Mouse (Mus musculus) embryonic facial prominence, embryonic 12.5 days (tissue): ENCODE results near the gene Stx2. TPM values are rescaled to one million over a fixed set of nuclear protein-coding genes. Genes with fewer than 3 reads are reported as not detected.

Experiments
- ATAC-seq: fragments of 200-750 bp; cut with Nextera tagmentation; 2 replicates; pipeline ENCODE4 v1.8.0; 2017; ENCODE audit not compliant: insufficient number of reproducible peaks, insufficient read depth, low FRiP score, low TSS enrichment
- H3K27ac ChIP-seq: fragments of 300-500 bp; sonication (generic); 2 replicates; pipeline ENCODE4 v1.5.1; 2016; ENCODE audit warnings: mild to moderate bottlenecking
- H3K27me3 ChIP-seq: fragments of 300-500 bp; sonication (generic); 2 replicates; pipeline ENCODE4 v1.6.1; 2016; ENCODE audit warnings: mild to moderate bottlenecking, moderate library complexity
- H3K36me3 ChIP-seq: fragments of 300-500 bp; sonication (generic); 2 replicates; pipeline ENCODE4 v1.6.1; 2016; ENCODE audit warnings: mild to moderate bottlenecking
- H3K4me1 ChIP-seq: fragments of 300-500 bp; sonication (generic); 2 replicates; pipeline ENCODE4 v1.6.1; 2016
- H3K4me2 ChIP-seq: fragments of 300-500 bp; sonication (generic); replicated peaks from 2 replicates; pipeline ENCODE4 v1.6.1; 2016; ENCODE audit warnings: mild to moderate bottlenecking, moderate library complexity
- H3K4me3 ChIP-seq: fragments of 300-500 bp; sonication (generic); 2 replicates; pipeline ENCODE4 v1.5.1; 2016; ENCODE audit warnings: mild to moderate bottlenecking
- H3K9ac ChIP-seq: fragments of 300-500 bp; sonication (generic); 2 replicates; pipeline ENCODE4 v1.6.1; 2016; ENCODE audit warnings: mild to moderate bottlenecking, moderate library complexity
- H3K9me3 ChIP-seq: fragments of 300-500 bp; sonication (generic); 2 replicates; pipeline ENCODE4 v1.6.1; 2016; ENCODE audit warnings: mild to moderate bottlenecking, moderate library complexity
- WGBS: fragments of 180-500 bp; shearing (Covaris S2); methylation state at CpG from one replicate; pipeline ENCODE4 v1.1.7; 2016; 5-methylcytosine and 5-hydroxymethylcytosine counted together
- polyA plus RNA-seq: library from polyadenylated mRNA; unstranded; fragments of >200 nt; fragmentation: Nextera tagmentation; extraction: Ambion mirVana; gene quantifications from 2 replicates; pipeline ENCODE4 v1.2.1, GENCODE M21; 2016

Gene Stx2
- polyA plus RNA-seq, 1 experiment from 2014 or later: 40.7 TPM

- no peak overlapping the region for H3K4me2 ChIP-seq
- H3K9me3 ChIP-seq: no peaks in the 10 kb centered on the region
- ATAC-seq: no peak
- H3K27me3 ChIP-seq: no peaks in the 10 kb centered on the region
- H3K36me3 ChIP-seq: peaks cover 24% of the 10 kb centered on the region
- no peak overlapping the region for H3K9ac ChIP-seq
- WGBS: 98% methylated on average over 2 of the region's 2 CpGs
- H3K27ac ChIP-seq: no peak overlapping the region
- no peak overlapping the region for H3K4me3 ChIP-seq
- peaks cover 5% of the 10 kb centered on the region for H3K4me1 ChIP-seq
Observed at GRCm38 (mm10) chr5:129025725-129026124, 17.4 kb upstream of the Stx2 start.

DNA sequence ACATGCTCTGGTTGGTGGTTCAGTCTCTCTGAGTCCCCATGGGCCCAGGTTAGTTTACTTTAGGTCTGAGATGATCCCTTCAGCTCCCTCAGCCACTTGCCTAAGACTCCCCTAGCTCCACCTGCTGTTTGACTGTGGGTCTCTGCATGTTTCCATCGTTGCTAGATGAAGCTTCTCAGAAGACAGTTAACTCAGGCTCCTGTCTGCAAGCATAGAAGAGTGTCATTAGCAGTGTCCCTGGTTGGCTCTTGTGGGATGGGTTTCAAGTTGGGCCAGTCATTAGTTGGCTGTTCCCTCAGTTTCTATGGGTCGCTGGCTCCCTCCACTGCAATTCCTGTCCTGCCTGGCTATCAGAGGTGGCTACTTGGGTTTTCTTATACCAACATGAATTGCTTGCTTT is 16.7 kb upstream of the Stx2 start:
- Histone ChIP-seq H3K4me3 (no peak overlapping the region), H3K27ac (no peak overlapping the region), H3K4me1 (peaks cover 5% of the 10 kb centered on the region), H3K27me3 (no peaks in the 10 kb centered on the region), H3K36me3 (peaks cover 24% of the 10 kb centered on the region), H3K9me3 (no peaks in the 10 kb centered on the region), H3K9ac (no peak overlapping the region), H3K4me2 (no peak overlapping the region)
- 42% methylated on average over 2 of the region's 2 CpGs for WGBS
- ATAC-seq: no peak

GRCm38 (mm10) chr5:129020731-129021130 is 12.4 kb upstream of the Stx2 start:
- 1% methylated on average over 28 of the region's 28 CpGs for whole genome bisulfite sequencing
- peak overlapping the region; percentile 72 for H3K4me2 ChIP-seq
- peak; percentile 10; the same call in 1 of the 2 replicates for ATAC-seq

GRCm38 (mm10) chr5:129020300-129020668 is 11.9 kb upstream of the Stx2 start:
- peaks cover 15% of the 10 kb centered on the region for H3K36me3 ChIP-seq
- peak; percentile 59 for ATAC-seq
- H3K9ac ChIP-seq: peak overlapping the region; percentile 99
- H3K4me3 ChIP-seq: peak overlapping the region; percentile 98
- H3K27me3 ChIP-seq: no peaks in the 10 kb centered on the region
- H3K4me1 ChIP-seq: peaks cover 5% of the 10 kb centered on the region
- peak overlapping the region; percentile 99 for H3K27ac ChIP-seq
- under 1% methylated on average over 47 of the region's 56 CpGs for WGBS
- H3K9me3 ChIP-seq: no peaks in the 10 kb centered on the region
- peak overlapping the region; percentile 72 for H3K4me2 ChIP-seq

More at GRCm38 (mm10) chr5:129020731-129021130, 12.4 kb upstream of the Stx2 start:
- peak overlapping the region; percentile 98 for H3K4me3 ChIP-seq
- no peaks in the 10 kb centered on the region for H3K27me3 ChIP-seq
- H3K9ac ChIP-seq: peak overlapping the region; percentile 99
- peaks cover 5% of the 10 kb centered on the region for H3K4me1 ChIP-seq
- no peaks in the 10 kb centered on the region for H3K9me3 ChIP-seq
- H3K36me3 ChIP-seq: peaks cover 16% of the 10 kb centered on the region
- H3K27ac ChIP-seq: peak overlapping the region; percentile 99

- peak; percentile 87 for ATAC-seq
- no peaks in the 10 kb centered on the region for H3K27me3 ChIP-seq
- H3K27ac ChIP-seq: peak within 1 kb of the TSS; percentile 99
- H3K4me1 ChIP-seq: peaks cover 5% of the 10 kb centered on the region
- H3K4me2 ChIP-seq: peak within 1 kb of the TSS; percentile 72
- WGBS: under 1% methylated on average over 96 of the region's 102 CpGs
- H3K4me3 ChIP-seq: peak within 1 kb of the TSS; percentile 98
- H3K9ac ChIP-seq: peak within 1 kb of the TSS; percentile 99
- no peaks in the 10 kb centered on the region for H3K9me3 ChIP-seq
- peaks cover 12% of the 10 kb centered on the region for H3K36me3 ChIP-seq
Observed at GRCm38 (mm10) chr5:129019497-129020299, 11.3 kb upstream of the Stx2 start, which contains the start of gene Ran. Gene Ran (plus strand): TSS chr5:129020069.

GRCm38 (mm10) chr5:129018782-129019489 is 10.6 kb upstream of the Stx2 start:
- ATAC-seq: no peak
- no peaks in the 10 kb centered on the region for H3K9me3 ChIP-seq
- H3K36me3 ChIP-seq: peaks cover 7% of the 10 kb centered on the region
- H3K4me2 ChIP-seq: peak overlapping the region; percentile 58
- peak overlapping the region; percentile 99 for H3K27ac ChIP-seq
- peak overlapping the region; percentile 98 for H3K4me3 ChIP-seq
- peak overlapping the region; percentile 69 for H3K9ac ChIP-seq
- 83% methylated on average over 13 of the region's 13 CpGs for WGBS
- H3K4me1 ChIP-seq: peaks cover 5% of the 10 kb centered on the region
- no peaks in the 10 kb centered on the region for H3K27me3 ChIP-seq

DNA sequence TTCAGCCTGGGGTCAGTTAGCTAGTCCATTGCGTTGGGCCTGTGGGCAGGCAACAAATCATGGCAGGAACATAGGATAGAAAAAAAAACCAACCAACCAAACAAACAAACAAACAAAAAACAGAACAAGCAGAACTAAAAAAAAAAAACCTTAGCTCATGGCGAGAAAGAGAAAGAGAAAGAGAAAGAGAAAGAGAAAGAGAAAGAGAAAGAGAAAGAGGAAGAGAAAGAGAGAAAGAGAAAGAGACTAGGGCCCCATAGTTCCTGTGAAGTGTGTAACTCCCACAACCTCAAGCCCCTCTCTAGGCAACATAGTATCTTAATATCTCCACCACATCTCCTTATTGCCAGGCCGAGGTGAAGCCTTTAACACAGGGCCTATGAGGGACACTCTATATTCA is 8.0 kb upstream of the Stx2 start:
- no peak for ATAC-seq
- H3K4me2 ChIP-seq: no peak overlapping the region
- no peaks in the 10 kb centered on the region for H3K9me3 ChIP-seq
- H3K27me3 ChIP-seq: no peaks in the 10 kb centered on the region
- no peak overlapping the region for H3K27ac ChIP-seq
- no peak overlapping the region for H3K4me3 ChIP-seq
- H3K9ac ChIP-seq: no peak overlapping the region
- no peaks in the 10 kb centered on the region for H3K36me3 ChIP-seq
- WGBS: 92% methylated on average over 3 of the region's 3 CpGs
- H3K4me1 ChIP-seq: no peaks in the 10 kb centered on the region; the same call in 1 of the 2 replicates

- WGBS: 85% methylated on average over 5 of the region's 5 CpGs
- Histone ChIP-seq H3K9ac (no peak overlapping the region), H3K4me1 (no peaks in the 10 kb centered on the region; the same call in 1 of the 2 replicates), H3K27me3 (no peaks in the 10 kb centered on the region), H3K36me3 (no peaks in the 10 kb centered on the region), H3K27ac (no peak overlapping the region), H3K4me2 (no peak overlapping the region), H3K4me3 (no peak overlapping the region), H3K9me3 (no peaks in the 10 kb centered on the region)
- no peak for ATAC-seq
Observed at GRCm38 (mm10) chr5:129015540-129015939, 7.2 kb upstream of the Stx2 start.

DNA sequence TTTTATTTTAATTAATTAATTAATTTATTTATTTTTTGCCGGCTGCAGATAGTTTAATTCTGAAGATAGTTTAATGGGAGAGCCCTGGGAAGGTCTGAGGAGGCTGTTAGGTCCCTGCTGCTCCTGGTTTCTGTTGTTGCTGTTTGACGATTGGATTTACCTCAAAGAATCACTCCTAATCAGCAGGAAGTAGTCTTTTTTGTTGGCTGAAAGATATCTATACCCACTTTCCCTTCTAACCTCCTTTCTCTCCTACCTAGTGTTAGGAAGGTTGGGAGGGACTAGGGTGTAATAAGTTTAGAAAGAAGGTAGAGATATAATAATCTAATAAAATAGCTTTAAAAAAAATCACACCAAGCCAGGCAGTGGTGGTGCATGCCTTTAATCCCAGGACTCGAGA is 6.6 kb upstream of the Stx2 start:
- no peaks in the 10 kb centered on the region for H3K27me3 ChIP-seq
- H3K4me1 ChIP-seq: no peaks in the 10 kb centered on the region; the same call in 1 of the 2 replicates
- H3K4me3 ChIP-seq: no peak overlapping the region
- H3K4me2 ChIP-seq: no peak overlapping the region
- no peaks in the 10 kb centered on the region for H3K36me3 ChIP-seq
- ATAC-seq: no peak
- H3K9ac ChIP-seq: no peak overlapping the region
- no peaks in the 10 kb centered on the region for H3K9me3 ChIP-seq
- 69% methylated on average over 3 of the region's 3 CpGs for WGBS
- no peak overlapping the region for H3K27ac ChIP-seq

GRCm38 (mm10) chr5:129010937-129011336 is 2.6 kb upstream of the Stx2 start:
- Histone ChIP-seq H3K36me3 (no peaks in the 10 kb centered on the region), H3K9ac (no peak overlapping the region), H3K9me3 (no peaks in the 10 kb centered on the region), H3K4me1 (peaks cover 10% of the 10 kb centered on the region; the same call in 1 of the 2 replicates), H3K4me3 (no peak overlapping the region), H3K27me3 (no peaks in the 10 kb centered on the region), H3K27ac (no peak overlapping the region), H3K4me2 (no peak overlapping the region)
- no peak for ATAC-seq
- 88% methylated on average over 2 of the region's 2 CpGs for whole genome bisulfite sequencing

- Histone ChIP-seq H3K36me3 (no peaks in the 10 kb centered on the region), H3K4me2 (no peak overlapping the region), H3K27me3 (no peaks in the 10 kb centered on the region), H3K27ac (no peak overlapping the region), H3K9me3 (no peaks in the 10 kb centered on the region), H3K9ac (no peak overlapping the region), H3K4me1 (peaks cover 10% of the 10 kb centered on the region; the same call in 1 of the 2 replicates), H3K4me3 (no peak overlapping the region)
- no peak for ATAC-seq
- 85% methylated on average over 3 of the region's 3 CpGs for WGBS
Observed at GRCm38 (mm10) chr5:129009577-129009976, 1.2 kb upstream of the Stx2 start.
